Mouse (Mus musculus) neutrophil, adult 5-6 weeks (primary cell): ENCODE data around the gene Zfp286. TPM values are rescaled to one million over a fixed set of nuclear protein-coding genes. Genes with fewer than 3 reads are reported as not detected.
A peak's percentile ranks its signal among the peaks of the same experiment; 100 is the strongest.

Source experiments
- ATAC-seq: fragments of 151-379, 151-347 bp; 2 replicates; pipeline ENCODE4 v1.8.0; 2017; ENCODE audit warnings: mild to moderate bottlenecking, moderate TSS enrichment; ENCODE audit not compliant: insufficient number of reproducible peaks, poor library complexity, low FRiP score, severe bottlenecking; ENCODE audit errors: extremely low read depth
- total RNA-seq: library from RNA; stranded (forward); fragments of 200-1000 nt; gene quantifications from 2 replicates; pipeline ENCODE4 v1.2.3, GENCODE M21; 2017

Zfp286 gene
- total RNA-seq, 1 experiment from 2014 or later = 0.81 TPM

DNA sequence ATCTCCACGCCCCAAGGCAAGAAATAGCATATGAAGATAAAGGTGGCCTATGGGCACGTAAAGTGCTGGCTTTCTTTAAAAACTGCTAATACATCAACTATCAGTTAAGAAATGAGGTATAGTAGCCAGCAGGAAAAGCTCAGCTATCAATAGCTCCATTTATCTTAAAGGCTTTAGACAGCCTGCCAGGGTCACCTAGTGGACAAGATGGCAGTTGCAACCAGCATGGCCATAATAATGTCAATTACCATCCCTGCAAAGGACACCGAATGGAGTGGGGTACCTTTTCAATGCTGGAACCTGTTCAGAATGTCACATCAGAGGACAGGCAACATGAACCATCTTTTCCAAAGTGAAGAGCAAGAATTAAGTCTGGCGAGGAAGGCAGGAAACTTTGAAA, 19.9 kb upstream of the Zfp286 start:
- no peak for ATAC-seq

DNA sequence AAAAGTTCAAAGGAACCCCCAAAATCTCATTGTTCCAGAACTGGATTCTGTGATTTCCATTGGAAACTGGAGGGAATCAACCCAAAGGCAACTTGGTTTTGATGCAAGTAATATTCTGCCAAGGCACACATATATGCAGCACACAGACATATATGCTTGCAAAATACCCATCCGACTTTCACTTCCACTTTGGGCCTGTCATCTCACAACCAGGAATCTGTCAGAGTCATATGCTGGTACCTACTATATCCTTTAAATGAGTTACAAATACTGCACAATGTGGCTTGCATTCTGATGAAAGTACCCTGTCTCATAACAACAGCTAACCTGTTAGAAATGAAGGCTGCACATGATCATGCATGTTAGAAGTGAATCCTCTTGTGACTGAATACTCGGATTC, 18.7 kb upstream of the Zfp286 start:
- ATAC-seq = no peak

DNA sequence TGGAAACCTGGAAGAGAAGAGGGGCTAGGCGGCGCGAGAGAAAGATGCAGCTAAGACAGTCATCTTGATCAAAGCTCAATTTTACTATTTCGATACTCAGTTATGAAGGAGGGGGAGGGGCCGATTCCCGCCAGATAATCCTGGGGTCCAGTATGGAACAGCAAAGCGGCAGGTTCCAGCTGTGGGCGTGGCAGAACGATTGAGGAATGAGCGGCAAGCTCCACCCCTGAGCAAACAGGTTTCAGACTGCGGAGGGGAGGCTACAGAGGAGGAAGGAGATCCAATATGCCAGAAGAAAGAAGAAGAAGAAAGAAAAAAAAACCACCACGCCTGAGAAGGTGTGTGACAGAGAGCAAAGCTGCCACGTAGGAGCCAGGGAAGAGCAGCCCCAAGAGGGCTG, 14.9 kb upstream of the Zfp286 start:
- ATAC-seq = no peak

DNA sequence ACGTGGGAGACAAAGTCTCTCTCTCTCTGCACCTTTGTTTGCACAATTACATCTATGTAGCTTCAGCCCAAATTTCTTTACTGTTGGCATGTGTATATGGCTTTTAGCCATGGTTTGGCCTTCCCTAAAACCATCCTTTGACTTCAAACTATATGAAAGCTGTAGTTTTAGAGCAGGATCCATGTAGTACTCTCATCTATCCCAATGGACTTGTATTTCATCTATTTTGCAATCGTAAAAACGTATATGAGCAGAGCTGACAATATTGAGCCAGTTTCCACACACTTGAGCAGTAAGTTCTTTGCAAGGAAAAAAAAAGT, 315 bp upstream of the Zfp286 start:
- ATAC-seq = no peak

DNA sequence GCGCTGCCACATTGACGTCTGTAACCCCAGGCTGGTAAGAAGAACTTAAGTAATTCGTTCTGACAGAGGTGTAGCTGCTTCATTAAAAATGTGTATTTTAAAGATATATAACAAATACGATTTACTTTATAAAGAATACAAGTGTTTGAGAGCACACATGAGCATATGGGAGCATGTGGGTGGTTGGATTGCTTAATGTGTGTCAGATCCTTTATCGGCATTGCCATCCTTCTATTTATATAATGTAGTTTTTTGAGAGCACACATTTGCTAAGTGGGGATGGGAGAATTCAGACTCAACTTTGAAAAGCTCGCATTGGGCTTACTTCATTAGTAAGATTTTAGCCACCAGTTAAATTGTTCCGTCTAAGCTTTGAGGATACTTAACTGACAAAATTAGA, 12.8 kb downstream of the Zfp286 start:
- no peak for ATAC-seq

DNA sequence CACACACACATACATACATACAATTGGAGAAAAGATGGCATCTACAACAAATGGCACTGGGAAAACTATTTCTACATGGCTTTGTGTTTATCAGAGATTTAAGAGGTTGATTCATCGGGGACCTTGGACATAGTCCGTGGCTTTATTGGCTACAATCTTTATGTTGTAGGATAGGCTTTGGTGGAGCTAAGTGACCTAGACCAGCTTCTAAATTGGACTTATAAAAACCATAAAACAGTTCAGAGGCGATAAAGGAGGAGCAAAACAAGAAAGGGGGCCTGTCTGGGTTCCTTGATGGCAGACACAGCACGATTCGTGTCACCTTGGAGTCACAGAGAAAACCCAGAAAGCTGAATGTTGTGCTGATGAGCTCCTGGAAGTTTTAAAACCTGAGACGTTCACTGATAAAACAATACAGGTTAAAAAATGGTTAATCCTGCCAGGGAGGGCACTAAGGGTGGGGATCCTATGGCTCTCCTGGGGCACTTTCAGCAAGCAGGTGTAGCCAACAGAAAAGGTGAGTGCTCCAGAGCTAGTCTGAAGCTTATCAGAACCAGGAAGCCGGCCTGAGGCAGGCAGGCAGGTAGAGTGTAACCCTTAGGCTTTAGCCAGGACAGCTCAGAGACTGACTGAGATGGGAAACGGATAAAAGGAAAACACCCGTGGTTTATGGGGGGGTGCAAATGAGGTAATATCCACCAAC, 28.4 kb downstream of the Zfp286 start:
- ATAC-seq = no peak

DNA sequence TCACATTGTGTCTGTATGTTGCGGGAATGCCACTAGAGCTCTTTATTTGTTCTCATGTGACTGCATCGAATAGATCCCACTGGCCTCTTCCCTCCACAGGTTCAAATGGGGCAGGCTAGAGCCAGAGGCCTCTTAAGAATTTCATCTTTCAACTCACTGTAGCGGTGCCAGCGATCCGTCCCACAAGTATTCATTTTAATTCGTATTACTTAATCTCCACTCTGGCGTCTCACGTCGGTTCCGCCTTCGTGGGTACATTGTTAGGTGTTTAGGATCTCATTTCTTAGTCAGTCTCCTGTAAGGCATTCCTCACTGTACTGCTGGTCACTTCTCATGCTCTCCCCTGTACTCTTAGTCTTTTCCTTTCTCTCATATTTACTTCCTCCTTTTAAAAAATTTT, 30.8 kb downstream of the Zfp286 start:
- no peak for ATAC-seq

DNA sequence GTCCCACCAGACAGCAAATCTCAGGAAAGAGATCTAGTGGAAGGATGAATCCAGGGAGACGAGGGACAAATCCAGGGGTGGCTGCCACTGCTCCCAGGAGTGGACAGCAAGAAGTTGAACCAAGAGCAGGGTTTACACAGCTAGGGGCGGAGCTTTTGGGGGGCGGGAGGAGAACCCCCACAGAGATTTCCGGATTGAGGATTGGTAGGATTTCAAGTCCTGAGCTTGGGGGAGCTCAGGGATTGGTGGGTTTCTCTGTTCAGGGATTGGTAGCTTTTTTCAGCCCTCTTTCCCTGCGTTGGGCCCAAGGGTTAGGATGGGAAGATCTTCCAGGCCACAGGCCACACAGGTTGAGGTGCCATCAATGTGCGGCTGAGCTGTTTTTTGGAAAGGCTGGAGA, 31.4 kb downstream of the Zfp286 start:
- ATAC-seq = no peak

DNA sequence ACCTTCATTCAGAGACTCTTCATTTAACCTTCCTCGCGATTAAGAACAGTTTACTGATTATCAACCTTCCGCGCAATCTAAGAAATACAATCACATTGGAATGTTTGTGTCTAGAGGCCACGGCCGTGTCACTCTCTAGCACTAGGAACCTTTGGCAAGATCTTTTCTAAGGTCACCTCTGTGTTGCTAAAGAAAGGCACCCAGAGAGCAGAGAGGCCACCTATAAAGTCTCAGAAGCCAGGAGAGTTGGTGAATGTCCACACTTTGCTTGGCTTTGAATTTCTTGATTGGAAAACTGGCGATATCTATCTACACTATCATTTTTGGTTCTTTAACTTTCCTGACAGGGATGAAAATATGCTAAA, 32.1 kb downstream of the Zfp286 start:
- no peak for ATAC-seq

DNA sequence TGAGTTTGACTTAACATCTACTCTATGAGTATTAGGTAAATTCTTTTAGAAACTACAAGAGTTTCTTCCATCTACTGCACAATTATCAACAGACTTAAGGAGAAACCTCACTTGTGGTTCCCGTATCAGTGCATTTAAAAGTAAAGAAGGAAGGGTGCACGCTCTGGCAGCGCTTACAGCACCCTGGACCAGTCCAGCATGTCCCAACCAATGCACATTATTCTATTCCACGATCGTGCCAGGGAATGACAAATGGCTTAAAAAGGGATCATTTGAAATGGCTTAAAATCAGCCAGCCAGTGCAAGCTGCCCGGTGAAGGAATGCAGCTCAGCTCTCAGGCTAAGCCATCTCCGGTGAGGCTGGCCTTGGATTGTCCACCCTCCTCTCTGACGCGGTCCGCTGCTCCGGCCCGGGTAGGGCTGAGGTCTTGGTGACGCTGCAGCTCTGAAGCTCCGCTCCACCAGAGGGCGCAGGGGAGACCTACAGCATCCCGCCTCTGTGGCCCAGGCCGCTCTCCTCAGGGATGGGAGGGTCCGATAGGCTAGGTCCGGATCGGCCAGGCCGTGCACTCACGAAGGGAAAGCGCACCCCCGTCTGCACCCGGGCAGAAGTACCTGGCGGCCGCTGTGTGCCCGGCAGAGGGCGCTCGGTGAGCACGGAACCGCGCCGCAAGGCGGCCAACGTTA, 32.7 kb downstream of the Zfp286 start:
- ATAC-seq = peak; percentile 84

DNA sequence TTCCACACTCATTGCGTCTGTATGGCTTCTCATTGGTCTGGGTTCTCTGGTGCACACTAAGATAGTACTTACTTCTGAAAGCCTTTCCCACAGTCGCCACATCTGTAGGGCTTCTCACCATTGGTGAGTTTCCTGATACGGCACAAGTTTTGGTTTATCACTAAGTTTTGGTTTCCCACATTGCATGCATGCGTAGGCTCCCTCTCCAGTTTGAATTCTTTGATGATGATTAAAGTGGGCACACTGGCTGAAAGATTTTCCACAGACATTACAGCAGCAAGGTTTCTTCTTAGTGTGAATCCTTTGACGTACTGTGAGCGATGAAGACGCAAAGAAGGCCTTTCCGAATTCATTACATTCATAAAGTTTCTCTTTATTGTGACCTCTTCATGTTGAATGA, 36.5 kb downstream of the Zfp286 start, which contains the start of gene Gm10428:
Gene Gm10428, plus strand, starts transcription at position 321 of the 400 bp plus-strand sequence.
- no peak for ATAC-seq

DNA sequence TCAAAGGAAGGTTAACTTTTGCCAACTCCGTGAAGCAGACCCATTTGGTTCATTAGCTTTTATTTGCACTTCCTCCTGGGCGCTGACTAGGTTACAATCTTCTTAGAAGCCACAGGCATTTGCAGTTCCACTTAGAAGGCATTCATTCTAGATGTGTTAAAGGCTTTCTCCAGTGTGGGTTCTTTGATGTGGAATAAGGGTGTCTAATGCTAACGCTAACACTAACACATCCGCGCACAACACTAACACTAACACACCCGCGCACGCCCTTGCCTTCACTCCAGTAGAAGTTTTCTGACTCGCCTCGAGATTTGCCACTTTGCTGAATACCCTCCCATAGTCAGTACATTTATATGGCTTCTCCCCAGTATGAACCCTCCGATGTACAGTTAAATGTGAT, 37.1 kb downstream of the Zfp286 start:
- ATAC-seq = no peak

DNA sequence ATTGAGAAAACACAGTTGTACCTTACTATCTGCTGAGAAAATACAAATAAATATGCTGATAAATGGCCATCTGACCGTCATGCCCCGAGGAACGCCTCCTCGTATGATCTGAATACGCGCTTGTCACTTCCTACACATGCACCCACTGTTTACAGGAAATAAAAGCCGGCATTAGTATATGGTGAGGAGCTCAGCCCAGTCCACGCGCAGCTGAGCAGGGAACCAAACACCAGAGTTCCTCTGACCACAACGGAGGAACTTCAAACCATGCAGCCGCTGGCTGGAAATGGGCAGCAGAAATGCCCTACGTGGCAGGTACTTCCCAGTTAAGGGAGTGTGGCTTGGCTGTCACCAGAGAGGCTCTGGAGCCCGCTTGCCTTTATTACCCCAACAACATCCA, 39.8 kb downstream of the Zfp286 start:
- peak; percentile 33; the same call in 1 of the 2 replicates for ATAC-seq

DNA sequence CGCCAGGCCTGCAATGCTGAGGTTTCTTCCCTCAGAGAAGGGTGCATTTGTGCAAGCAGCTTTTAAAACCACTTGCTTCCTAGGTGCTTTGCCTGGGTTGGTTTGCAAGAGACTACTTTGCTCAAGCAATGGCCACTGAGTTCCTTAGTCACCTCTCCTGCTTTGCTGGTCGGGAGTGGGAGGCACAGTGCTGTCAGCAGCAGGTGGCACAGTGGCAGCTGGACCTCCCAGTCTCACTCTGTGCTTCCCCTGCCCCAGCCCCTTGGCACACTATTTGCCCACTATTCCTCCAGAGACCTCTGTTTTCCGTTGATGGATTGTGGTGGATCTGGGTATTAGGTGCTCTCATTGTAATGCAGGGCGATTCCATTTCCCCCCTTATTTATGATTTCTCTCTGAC, 41.2 kb downstream of the Zfp286 start:
- no peak for ATAC-seq

DNA sequence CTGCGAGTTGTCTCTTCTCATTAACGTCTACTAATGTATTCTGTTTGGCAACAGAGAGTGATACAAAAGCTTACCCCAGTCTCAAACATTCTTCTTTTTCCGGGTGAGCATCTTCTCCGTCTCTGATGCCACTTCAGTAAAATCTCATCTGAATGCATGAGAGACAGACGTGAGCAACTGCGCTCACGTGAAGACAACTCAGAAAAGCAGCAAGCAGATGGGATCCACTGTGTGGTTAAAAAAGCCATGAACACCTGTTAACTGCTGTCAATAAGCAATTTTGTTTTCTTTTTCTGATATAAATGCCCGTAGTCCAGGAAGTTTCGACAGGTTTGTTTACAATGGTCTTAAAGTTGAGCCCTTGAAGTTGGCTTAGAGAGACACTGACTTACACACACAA, 42.0 kb downstream of the Zfp286 start:
- no peak for ATAC-seq

DNA sequence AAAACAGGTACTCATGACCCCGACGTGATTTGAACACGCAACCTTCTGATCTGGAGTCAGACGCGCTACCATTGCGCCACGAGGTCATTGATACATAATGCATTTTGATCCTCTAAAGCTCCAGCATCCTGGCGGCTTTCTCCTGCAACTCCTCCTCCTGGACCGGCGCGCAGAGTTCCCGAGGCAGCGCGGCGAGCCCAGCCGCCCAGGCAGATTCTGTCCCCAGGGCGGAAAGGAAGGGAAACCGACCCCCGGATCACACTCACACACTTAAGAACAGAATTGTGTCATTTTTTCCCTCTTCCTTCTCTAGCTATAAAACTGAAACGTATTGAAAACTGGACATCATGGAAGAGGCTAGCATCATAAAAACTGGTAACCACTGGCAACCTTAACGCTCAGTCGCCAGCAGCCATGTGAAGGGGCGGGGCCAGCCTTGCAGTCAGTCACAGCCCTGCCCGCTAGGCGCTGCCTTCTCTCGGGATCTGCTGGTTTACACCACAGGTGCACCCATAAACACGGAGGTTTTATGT, 43.2 kb downstream of the Zfp286 start:
- ATAC-seq = peak; percentile 44

DNA sequence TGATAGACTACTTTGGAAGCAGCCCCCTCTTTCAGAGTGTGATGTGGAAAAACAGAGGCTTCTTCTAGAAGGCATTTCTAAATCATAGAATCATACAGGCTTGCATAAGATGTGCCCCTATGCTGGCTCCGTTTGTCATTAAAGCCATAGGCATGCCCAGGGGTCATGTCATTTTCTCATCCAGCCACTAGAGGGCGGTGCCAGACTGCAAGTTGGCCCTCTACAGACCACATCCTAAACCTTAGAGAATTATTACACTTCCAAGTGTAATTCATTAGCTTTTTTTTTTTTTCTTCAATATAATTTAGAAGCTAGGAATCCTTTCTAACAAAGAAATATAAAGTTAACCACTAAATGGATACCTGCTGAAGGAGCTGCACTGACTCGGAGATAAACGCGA, 45.2 kb downstream of the Zfp286 start:
- ATAC-seq = peak; percentile 62; the same call in 1 of the 2 replicates

DNA sequence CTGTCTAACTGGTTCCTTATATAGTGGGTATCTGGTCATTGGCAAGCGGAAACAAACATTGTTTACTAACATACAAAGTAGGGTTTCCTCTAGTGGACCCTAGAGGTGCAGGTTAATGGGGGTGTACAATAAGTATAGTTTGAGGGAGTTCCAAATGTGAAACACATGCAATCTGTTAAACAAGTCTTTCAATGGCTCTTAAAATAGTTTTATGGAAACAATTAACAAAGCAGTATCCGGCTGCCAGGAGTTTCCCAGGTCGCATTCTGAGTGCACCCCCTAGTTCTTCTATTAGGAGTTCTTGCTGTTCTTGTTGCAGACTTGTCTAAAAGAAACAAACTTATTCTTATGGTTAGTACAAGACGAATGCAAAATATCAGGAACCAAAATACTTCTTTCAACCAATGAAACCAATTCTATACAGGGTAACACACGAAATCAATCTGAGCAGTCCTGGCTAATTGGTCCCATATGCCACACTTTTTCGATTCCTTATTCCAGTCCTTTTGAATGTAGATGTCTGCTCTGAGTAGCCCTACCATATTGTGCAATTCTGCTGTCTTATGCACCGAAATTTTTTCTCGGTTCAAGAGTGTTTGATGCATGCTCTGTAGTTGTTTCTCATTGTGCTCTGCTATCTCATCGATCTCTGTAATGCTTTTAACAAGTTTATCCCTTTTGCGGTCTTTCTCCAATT, 46.9 kb downstream of the Zfp286 start:
- no peak for ATAC-seq

DNA sequence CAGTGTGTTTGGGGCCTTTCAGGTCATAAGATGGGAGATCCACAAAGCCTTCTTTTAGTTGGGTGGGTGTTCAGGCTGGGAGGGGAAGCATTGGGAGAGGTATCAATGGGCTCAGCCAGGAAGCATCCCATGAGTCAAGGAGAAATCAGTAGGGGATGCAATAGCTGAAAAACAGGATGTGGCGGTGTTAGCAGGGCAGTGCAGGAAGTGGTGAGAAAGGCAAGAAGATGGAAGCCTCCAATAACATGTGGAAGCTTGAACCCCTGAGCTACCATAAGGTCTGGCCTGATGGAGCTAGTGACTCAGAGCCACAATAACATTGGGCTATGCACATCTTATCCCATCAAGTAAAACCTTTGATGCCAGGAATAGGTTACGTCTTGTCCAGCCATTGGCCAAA, 48.1 kb downstream of the Zfp286 start:
- no peak for ATAC-seq

DNA sequence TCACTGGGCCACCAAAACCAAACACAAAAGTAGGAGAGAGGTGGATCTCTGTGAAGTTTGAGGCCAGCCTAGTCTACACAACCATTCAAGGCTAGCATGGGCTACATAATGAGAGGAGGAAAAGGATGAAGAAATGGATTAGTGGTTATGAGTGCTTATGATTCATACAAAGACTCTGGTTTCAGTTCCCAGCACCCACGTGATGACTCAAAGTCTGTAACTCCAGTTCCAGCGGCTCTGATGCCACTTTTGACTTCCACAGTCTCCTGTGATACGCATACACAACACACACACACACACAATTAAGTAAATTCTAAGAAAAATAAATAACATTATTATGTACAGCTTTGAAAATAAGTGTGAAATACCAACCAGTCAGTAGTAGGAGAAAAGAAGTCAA, 56.6 kb downstream of the Zfp286 start:
- no peak for ATAC-seq
